Mouse (Mus musculus) thymus, adult 2 months (tissue): ENCODE measurements around the gene Gm10840. TPM values are rescaled to one million over a fixed set of nuclear protein-coding genes. Genes with fewer than 3 reads are reported as not detected.
"Not testable (repeated sequence)": the region's sequence is repeated elsewhere in the genome, so short reads cannot be mapped to it uniquely, and the experiment has no call there.

Experiments
- DNase-seq: peaks from one replicate; pipeline ENCODE4 v3.0.0; 2021
- H3K27ac ChIP-seq: fragments of 200-500 bp; 2 replicates; pipeline ENCODE4 v1.5.1; 2012; ENCODE audit warnings: low read length, control low read depth; ENCODE audit not compliant: control insufficient read depth, insufficient read depth
- H3K27me3 ChIP-seq: fragments of 200-500 bp; 2 replicates; pipeline ENCODE4 v1.6.1; 2012; ENCODE audit warnings: mild to moderate bottlenecking, low read length, moderate library complexity, mixed read lengths; ENCODE audit not compliant: control insufficient read depth, insufficient read depth
- H3K36me3 ChIP-seq: fragments of 200-500 bp; 2 replicates; pipeline ENCODE4 v1.6.1; 2012; ENCODE audit warnings: mild to moderate bottlenecking, low read length, moderate library complexity; ENCODE audit not compliant: control insufficient read depth, insufficient read depth
- H3K4me1 ChIP-seq: fragments of 200-500 bp; replicated peaks from 2 replicates; pipeline ENCODE4 v1.6.1; 2012; ENCODE audit warnings: low read length; ENCODE audit not compliant: control insufficient read depth, insufficient read depth
- H3K4me3 ChIP-seq: fragments of 200-500 bp; 2 replicates; pipeline ENCODE4 v1.5.1; 2012; ENCODE audit warnings: mild to moderate bottlenecking, low read length, control low read depth, moderate library complexity; ENCODE audit not compliant: control insufficient read depth, insufficient read depth
- CTCF ChIP-seq: fragments of 200-500 bp; IDR thresholded peaks from 2 replicates; pipeline ENCODE4 v1.5.1; 2012; ENCODE audit warnings: mild to moderate bottlenecking, control low read depth, low read length, moderate library complexity, borderline replicate concordance; ENCODE audit not compliant: control insufficient read depth, poor library complexity, insufficient read depth; ENCODE audit errors: extremely low read depth
- POLR2A ChIP-seq: fragments of 200-500 bp; IDR thresholded peaks from 2 replicates; pipeline ENCODE4 v1.6.1; 2012; ENCODE audit warnings: mild to moderate bottlenecking, low read length, control low read depth, moderate library complexity; ENCODE audit not compliant: control insufficient read depth, poor library complexity, insufficient read depth; ENCODE audit errors: extremely low read depth
- WGBS: fragments of 180-500 bp; shearing (Covaris S2); methylation state at CpG from one replicate; pipeline ENCODE4 v1.1.7; 2018; 5-methylcytosine and 5-hydroxymethylcytosine counted together
- polyA plus RNA-seq: library from polyadenylated mRNA; depleted of rRNA; stranded (reverse); fragments of >200 nt; gene quantifications from 2 replicates; pipeline ENCODE4 v1.2.3, GENCODE M21; 2012; rRNA removed

The Gm10840 gene
- not detected in 2 replicates for polyA plus RNA-seq

DNA sequence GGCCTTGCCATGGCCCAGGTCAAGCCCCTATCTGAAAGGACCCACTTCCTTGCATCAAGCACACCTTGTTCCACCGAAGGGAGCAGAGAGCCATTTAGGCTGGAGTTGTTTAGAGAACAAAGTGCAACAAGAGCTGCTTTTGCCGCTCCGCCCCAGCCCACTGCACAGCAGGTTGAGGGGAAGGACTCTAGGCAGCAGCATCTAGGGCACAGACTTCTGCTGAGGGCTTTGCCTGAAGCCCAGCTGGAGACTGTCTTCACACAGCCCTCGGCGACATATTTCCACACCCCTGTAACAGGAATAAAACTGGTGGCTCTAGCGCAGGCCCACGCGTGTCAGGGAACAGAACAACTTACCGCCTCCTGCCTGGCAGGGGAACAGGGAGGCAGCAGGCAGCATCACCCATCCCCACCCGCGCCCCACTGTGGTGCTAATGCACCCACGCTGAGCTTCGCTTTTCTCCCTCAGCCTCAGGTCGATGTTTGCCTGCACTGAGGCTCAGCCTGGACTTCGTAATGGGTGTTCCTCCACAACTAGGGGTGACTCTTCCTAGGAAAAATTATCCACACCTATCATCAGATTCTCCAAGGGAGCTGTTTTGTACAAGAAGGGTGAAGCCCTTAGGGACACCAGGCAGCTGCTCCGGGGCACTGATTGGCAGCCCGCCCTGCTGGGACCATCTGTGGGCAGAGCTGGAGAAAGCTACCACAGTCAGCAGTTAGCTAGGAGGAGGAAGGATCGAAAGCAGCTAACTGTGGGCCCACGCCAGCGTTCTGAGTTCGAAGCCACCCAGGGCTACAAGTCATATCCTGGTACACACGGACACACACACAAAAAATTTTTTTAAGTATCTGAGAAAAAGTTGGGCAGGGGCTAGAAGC, at the start of gene Gm10840, which contains the start of gene Limd2:
Gene Gm10840 (plus strand): TSS at position 10 of the 881 bp plus-strand sequence.
Gene Limd2 (minus strand): TSS at position 20 of the 881 bp plus-strand sequence.
- H3K4me1 ChIP-seq, result peaks cover 50% of the 10 kb centered on the region
- WGBS, result 16% methylated on average over 22 of the region's 22 CpGs

GRCm38 (mm10) chr11:106111688-106112087, 49.0 kb upstream of the Gm10840 start:
- H3K4me1 ChIP-seq, result no peaks in the 10 kb centered on the region
- no peak overlapping the region for H3K4me3 ChIP-seq
- TF ChIP-seq CTCF (no peak), POLR2A (no peak)
- peaks cover 12% of the 10 kb centered on the region for H3K36me3 ChIP-seq
- no peaks in the 10 kb centered on the region for H3K27me3 ChIP-seq
- H3K27ac ChIP-seq, result no peak overlapping the region
- no peak for DNase-seq

More for the DNA sequence above, at the start of gene Gm10840, which contains the start of gene Limd2:
- DNase-seq, result peak; percentile 77
- Histone ChIP-seq H3K27me3 (no peaks in the 10 kb centered on the region), H3K36me3 (peaks cover 28% of the 10 kb centered on the region), H3K27ac (peak within 1 kb of the TSS; percentile 99), H3K4me3 (peak within 1 kb of the TSS; percentile 97)
- TF ChIP-seq POLR2A (no peak; the same call in 1 of the 2 replicates), CTCF (peak; percentile 35; the same call in 1 of the 2 replicates)

DNA sequence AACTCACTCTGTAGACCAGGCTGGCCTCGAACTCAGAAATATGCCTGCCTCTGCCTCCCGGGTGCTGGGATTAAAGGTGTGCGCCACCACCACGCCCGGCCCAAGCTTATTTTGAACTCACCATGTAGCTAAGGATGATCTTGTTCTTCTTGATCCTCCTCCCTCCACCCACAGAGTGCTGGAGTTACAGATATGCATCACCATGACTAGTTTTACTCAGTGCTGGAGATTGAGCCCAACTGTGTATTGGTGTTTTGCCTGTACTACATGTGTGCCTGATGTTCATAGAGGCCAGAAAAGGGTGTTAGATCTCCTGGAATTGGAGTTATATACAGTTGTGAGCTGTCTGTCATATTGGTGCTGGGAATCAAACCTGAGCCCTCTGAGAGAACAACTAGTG, 38.4 kb upstream of the Gm10840 start:
- H3K4me1 ChIP-seq, result peaks cover 7% of the 10 kb centered on the region
- TF ChIP-seq CTCF, result no peak
- no peak for TF ChIP-seq POLR2A
- H3K4me3 ChIP-seq, result no peak overlapping the region
- WGBS, result 95% methylated on average over 5 of the region's 5 CpGs
- no peaks in the 10 kb centered on the region for H3K27me3 ChIP-seq
- no peak for DNase-seq
- no peak overlapping the region; the same call in 1 of the 2 replicates for H3K27ac ChIP-seq
- H3K36me3 ChIP-seq, result peaks cover 14% of the 10 kb centered on the region

DNA sequence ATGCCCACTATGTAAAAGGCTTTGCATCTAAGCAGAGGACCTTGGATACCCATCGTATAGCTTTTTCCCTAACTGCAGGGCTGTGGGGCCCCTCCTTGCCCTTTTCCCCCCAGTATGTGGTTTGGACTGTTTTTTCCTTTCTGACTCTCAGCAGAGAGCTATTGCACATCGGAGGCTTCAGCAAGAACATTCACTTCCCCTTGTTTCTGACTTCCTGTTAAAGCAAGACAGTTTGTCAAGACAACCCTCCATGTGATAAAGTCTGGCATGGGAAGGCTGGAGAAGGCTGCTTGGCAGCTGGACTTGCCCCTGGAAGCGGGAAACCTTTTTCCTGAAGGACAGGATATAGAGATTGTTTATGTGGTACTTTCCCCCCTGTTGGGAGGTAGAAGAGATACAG, 37.9 kb upstream of the Gm10840 start:
- WGBS, result 14% methylated on average over 3 of the region's 3 CpGs
- TF ChIP-seq CTCF (no peak), POLR2A (no peak)
- Histone ChIP-seq H3K4me1 (peaks cover 7% of the 10 kb centered on the region), H3K27me3 (no peaks in the 10 kb centered on the region), H3K36me3 (peaks cover 10% of the 10 kb centered on the region), H3K27ac (peak overlapping the region; percentile 93; the same call in 1 of the 2 replicates), H3K4me3 (no peak overlapping the region)
- peak; percentile 44 for DNase-seq

GRCm38 (mm10) chr11:106124784-106125183, 35.9 kb upstream of the Gm10840 start:
- Histone ChIP-seq H3K36me3 (peaks cover 5% of the 10 kb centered on the region), H3K27ac (no peak overlapping the region), H3K4me1 (peaks cover 7% of the 10 kb centered on the region), H3K27me3 (no peaks in the 10 kb centered on the region), H3K4me3 (no peak overlapping the region)
- WGBS, result 87% methylated on average over 4 of the region's 4 CpGs
- TF ChIP-seq CTCF (no peak), POLR2A (no peak)
- no peak for DNase-seq

GRCm38 (mm10) chr11:106125827-106126226, 34.8 kb upstream of the Gm10840 start:
- Histone ChIP-seq H3K4me3 (no peak overlapping the region), H3K27ac (no peak overlapping the region), H3K36me3 (peaks cover 5% of the 10 kb centered on the region), H3K4me1 (peaks cover 7% of the 10 kb centered on the region), H3K27me3 (no peaks in the 10 kb centered on the region)
- DNase-seq, result no peak
- no peak for TF ChIP-seq CTCF
- TF ChIP-seq POLR2A, result no peak
- 44% methylated on average over 1 of the region's 1 CpGs for WGBS

DNA sequence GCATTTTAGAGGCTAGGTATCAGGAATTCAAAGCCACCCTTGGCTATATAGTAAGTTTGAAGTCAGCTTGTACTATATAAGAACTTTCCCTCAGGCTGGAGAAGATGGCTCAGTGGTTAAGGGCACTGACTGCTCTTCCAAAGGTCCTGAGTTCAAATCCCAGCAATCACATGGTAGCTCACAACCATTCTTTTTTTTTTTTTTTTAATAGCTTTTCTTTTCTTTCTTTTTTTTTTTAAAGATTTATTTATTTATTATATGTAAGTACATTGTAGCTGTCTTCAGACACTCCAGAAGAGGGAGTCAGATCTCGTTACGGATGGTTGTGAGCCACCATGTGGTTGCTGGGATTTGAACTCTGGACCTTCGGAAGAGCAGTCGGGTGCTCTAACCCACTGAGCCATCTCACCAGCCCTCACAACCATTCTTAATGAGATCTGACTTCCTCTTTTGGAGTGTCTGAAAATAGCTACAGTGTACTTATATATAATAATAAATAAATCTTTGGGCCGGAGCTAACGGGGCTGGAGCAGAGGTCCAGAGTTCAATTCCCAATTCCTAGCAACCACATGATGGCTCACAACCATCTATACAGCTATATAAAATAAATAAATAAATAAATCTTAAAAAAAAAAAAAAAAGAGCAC, 33.8 kb upstream of the Gm10840 start:
- not testable (repeated sequence) for H3K4me1 ChIP-seq, H3K27me3 ChIP-seq
- WGBS, result 94% methylated on average over 6 of the region's 6 CpGs

More for the DNA sequence above, 33.8 kb upstream of the Gm10840 start:
- not testable (repeated sequence) for H3K4me3 ChIP-seq, H3K27ac ChIP-seq, DNase-seq, H3K36me3 ChIP-seq
